Mouse (Mus musculus): ENCODE measurements around the gene Hipk4.

The Hipk4 gene

GRCm38 (mm10) chr7:27540935-27541334 is 17.9 kb downstream of the Hipk4 start:
- no peak for DNase-seq (ENCODE audit: low spot score)

GRCm38 (mm10) chr7:27541431-27541830 is 18.4 kb downstream of the Hipk4 start:
- no peak for DNase-seq (ENCODE audit: low spot score)

GRCm38 (mm10) chr7:27541922-27542321 is 18.9 kb downstream of the Hipk4 start:
- DNase-seq (ENCODE audit: low spot score): no peak

- peak; percentile 61 for DNase-seq (ENCODE audit: low spot score)
Observed at GRCm38 (mm10) chr7:27542392-27543033, 19.4 kb downstream of the Hipk4 start.

GRCm38 (mm10) chr7:27543065-27543464 is 20.0 kb downstream of the Hipk4 start:
- no peak for DNase-seq (ENCODE audit: low spot score)

GRCm38 (mm10) chr7:27543851-27544250 is 20.8 kb downstream of the Hipk4 start:
- no peak for DNase-seq (ENCODE audit: low spot score)

- no peak for DNase-seq (ENCODE audit: low spot score)
Observed at GRCm38 (mm10) chr7:27544675-27545370, 21.8 kb downstream of the Hipk4 start.

GRCm38 (mm10) chr7:27549597-27549996 is 26.5 kb downstream of the Hipk4 start:
- DNase-seq (ENCODE audit: low spot score): no peak

GRCm38 (mm10) chr7:27552070-27552469 is 29.0 kb downstream of the Hipk4 start:
- DNase-seq (ENCODE audit: low spot score): no peak

GRCm38 (mm10) chr7:27552931-27553513 is 30.0 kb downstream of the Hipk4 start, which contains the start of the genes Pld3 and 2310022A10Rik:
Gene Pld3, minus strand, starts transcription at chr7:27553218.
Gene 2310022A10Rik, plus strand, starts transcription at chr7:27553233.
- DNase-seq (ENCODE audit: low spot score): peak; percentile 60

- DNase-seq (ENCODE audit: low spot score): no peak
Observed at GRCm38 (mm10) chr7:27560291-27560887, 37.3 kb downstream of the Hipk4 start.

GRCm38 (mm10) chr7:27560978-27561377 is 37.9 kb downstream of the Hipk4 start:
- no peak for DNase-seq (ENCODE audit: low spot score)

GRCm38 (mm10) chr7:27569580-27570224 is 46.6 kb downstream of the Hipk4 start:
- no peak for DNase-seq (ENCODE audit: low spot score)

GRCm38 (mm10) chr7:27572133-27572532 is 49.1 kb downstream of the Hipk4 start:
- DNase-seq (ENCODE audit: low spot score): no peak

- DNase-seq (ENCODE audit: low spot score): no peak
Observed at GRCm38 (mm10) chr7:27574124-27574880, 51.2 kb downstream of the Hipk4 start.

GRCm38 (mm10) chr7:27576914-27577313 is 53.8 kb downstream of the Hipk4 start:
- no peak for DNase-seq (ENCODE audit: low spot score)

- DNase-seq (ENCODE audit: low spot score): no peak
Observed at GRCm38 (mm10) chr7:27577589-27577988, 54.5 kb downstream of the Hipk4 start.

GRCm38 (mm10) chr7:27578465-27578864 is 55.4 kb downstream of the Hipk4 start:
- no peak for DNase-seq (ENCODE audit: low spot score)

GRCm38 (mm10) chr7:27580380-27581174 is 57.5 kb downstream of the Hipk4 start:
- no peak for DNase-seq (ENCODE audit: low spot score)
